Mouse (Mus musculus): ENCODE results near the gene Gpr180.

GRCm38 (mm10) chr14:118124129-118124528 lies 12.8 kb upstream of the Gpr180 start:
- no peak for TF ChIP-seq CTCF (IDR thresholded peaks at IDR 0.05; ENCODE audit: insufficient read depth, low read length)
- no peak for TF ChIP-seq POLR2A (IDR thresholded peaks at IDR 0.05; ENCODE audit: borderline replicate concordance, extremely low read depth, low read depth, low read length)
